Mouse (Mus musculus): Measurements from ENCODE around the gene Gm49369. TPM values are rescaled to one million over a fixed set of nuclear protein-coding genes. Genes with fewer than 3 reads are reported as not detected.
A peak's percentile ranks its signal among the peaks of the same experiment; 100 is the strongest.
"Not testable (repeated sequence)": the region's sequence is repeated elsewhere in the genome, so short reads cannot be mapped to it uniquely, and the experiment has no call there.

Gm49369 gene
- polyA plus RNA-seq, 1 experiment from 2014 or later, result 1.1 TPM

DNA sequence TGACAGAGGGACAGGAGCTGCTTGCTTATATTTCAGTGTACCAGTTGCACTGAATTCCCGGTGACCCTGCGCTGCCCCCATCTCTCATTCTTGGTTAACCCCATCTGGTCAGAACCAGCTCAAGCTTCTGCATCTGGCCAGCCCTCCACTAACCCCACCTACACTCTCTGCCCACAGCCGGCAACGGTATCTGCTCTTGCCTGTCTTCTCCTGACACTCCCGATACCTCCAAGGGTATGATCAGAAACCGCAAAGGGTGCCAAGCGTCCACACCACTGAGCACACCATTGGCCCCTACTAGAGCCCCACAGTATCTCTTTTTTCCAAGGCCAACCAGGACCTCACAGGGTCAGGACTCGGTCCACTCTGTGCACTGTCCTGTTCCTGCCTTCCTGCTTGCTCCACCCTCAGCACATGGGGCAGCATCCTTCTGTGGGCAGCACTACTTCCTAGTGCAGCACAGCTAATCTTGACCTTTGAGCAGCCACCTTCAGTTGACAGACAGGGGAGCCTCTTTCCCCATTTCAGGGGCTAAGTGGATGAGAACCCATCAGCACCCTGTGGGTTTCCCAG is 27.7 kb downstream of the Gm49369 start:
- no peak for DNase-seq (ENCODE audit: low spot score)
- peaks cover 14% of the 10 kb centered on the region for H3K4me1 ChIP-seq
- WGBS, result 68% methylated on average over 8 of the region's 8 CpGs
- no peak overlapping the region for H3K4me3 ChIP-seq
- no peaks in the 10 kb centered on the region for H3K9me3 ChIP-seq (replicated peaks)
- H3K36me3 ChIP-seq, result no peaks in the 10 kb centered on the region
- no peaks in the 10 kb centered on the region for H3K27me3 ChIP-seq (ENCODE audit: low read depth, poor library complexity, severe bottlenecking)
- H3K27ac ChIP-seq, result peak overlapping the region; percentile 14; the same call in 1 of the 2 replicates

DNA sequence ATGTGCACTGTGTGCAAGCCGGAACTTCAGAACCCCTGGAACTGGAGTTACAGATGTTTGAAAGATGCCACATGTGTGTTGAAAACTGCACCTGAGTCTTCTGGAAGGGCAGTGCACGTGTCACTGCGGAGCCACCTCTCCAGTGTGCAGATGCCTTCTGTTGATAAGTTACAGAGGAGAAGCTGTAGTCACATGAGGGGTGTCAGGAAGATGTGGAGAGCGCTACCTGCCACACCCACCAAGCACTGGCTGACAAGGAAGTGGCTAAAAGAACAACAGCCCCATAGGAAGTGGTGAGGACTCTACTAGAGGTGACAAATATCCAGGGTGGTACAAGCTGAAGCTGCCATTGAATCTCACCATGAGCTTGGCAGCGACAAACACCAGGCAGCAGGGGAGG is 28.6 kb downstream of the Gm49369 start:
- no peaks in the 10 kb centered on the region for H3K27me3 ChIP-seq (ENCODE audit: low read depth, poor library complexity, severe bottlenecking)
- H3K27ac ChIP-seq, result no peak overlapping the region
- WGBS, result 75% methylated on average over 5 of the region's 5 CpGs
- no peak for DNase-seq (ENCODE audit: low spot score)
- no peak overlapping the region for H3K4me3 ChIP-seq
- no peaks in the 10 kb centered on the region for H3K36me3 ChIP-seq
- H3K9me3 ChIP-seq (replicated peaks), result no peaks in the 10 kb centered on the region
- H3K4me1 ChIP-seq, result peaks cover 19% of the 10 kb centered on the region

DNA sequence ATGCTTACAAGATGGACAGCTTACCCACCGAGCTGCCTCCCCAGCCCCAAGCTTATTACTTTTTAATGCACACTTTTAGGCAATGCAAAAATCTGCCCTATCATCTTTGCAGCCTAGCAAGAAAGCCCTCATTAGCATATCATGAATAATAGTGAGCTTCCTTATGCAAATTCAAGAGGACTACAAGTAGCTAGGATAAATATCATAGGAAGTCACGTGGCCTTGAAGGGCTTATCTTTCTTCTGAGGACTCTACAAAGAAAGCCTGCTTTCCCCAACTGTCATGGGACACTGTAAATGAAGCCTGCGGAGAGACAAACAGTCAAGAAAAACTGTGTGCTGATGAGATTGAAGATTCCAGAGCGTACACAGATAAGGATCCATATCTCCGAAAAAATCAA is 30.9 kb downstream of the Gm49369 start:
- no peaks in the 10 kb centered on the region for H3K9me3 ChIP-seq (replicated peaks)
- no peaks in the 10 kb centered on the region for H3K36me3 ChIP-seq
- no peak overlapping the region for H3K27ac ChIP-seq
- WGBS, result 87% methylated on average over 5 of the region's 5 CpGs
- no peak overlapping the region for H3K4me3 ChIP-seq
- H3K4me1 ChIP-seq, result peaks cover 16% of the 10 kb centered on the region
- H3K27me3 ChIP-seq (ENCODE audit: low read depth, poor library complexity, severe bottlenecking), result no peaks in the 10 kb centered on the region
- DNase-seq (ENCODE audit: low spot score), result no peak

DNA sequence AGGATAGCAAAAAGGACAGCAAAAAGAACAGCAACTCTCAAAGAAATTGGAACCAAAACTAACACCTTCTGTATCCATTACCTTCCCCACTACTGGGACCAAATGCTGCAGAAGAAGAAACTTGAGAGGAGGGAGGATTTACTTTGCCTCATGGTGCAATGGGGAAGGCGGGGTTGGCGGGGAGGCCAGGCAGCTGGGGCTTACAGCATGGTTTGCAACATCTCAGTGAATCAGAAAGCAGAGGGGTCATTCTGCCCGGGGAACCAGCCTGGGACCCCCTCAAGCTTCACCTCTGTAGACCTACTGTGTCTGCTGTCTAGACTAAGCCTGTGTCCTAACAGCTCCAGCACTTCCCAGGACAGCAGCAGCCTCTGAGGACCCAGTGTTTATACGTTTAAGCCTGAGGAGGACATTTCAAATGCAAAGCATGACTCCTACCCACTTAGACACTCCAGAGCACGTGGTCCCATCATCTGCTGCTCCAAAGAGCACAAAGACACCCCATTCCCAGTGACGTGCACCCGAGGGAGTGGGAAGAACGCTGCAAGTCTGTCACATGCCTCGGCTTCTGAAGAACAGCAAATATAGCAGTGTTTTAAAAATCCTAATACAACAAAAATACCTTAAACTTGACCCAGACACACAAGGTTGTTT is 33.0 kb downstream of the Gm49369 start:
- Histone ChIP-seq H3K9me3 (replicated peaks) (no peaks in the 10 kb centered on the region), H3K4me1 (0 out of 2 replicates have a peak, but pooled peaks cover 5% of the 10 kb centered on the region), H3K27me3 (ENCODE audit: low read depth, poor library complexity, severe bottlenecking) (no peaks in the 10 kb centered on the region), H3K4me3 (no peak overlapping the region), H3K36me3 (no peaks in the 10 kb centered on the region), H3K27ac (peak overlapping the region; percentile 8; the same call in 1 of the 2 replicates)
- no peak for DNase-seq (ENCODE audit: low spot score)
- WGBS, result 29% methylated on average over 9 of the region's 9 CpGs

- H3K4me1 ChIP-seq, result 0 out of 2 replicates have a peak, but pooled peaks cover 5% of the 10 kb centered on the region
- no peak for DNase-seq (ENCODE audit: low spot score)
- no peak overlapping the region for H3K27ac ChIP-seq
- no peak overlapping the region for H3K4me3 ChIP-seq
- H3K36me3 ChIP-seq, result no peaks in the 10 kb centered on the region
- 65% methylated on average over 4 of the region's 4 CpGs for whole genome bisulfite sequencing
- H3K27me3 ChIP-seq (ENCODE audit: low read depth, poor library complexity, severe bottlenecking), result no peaks in the 10 kb centered on the region
- no peaks in the 10 kb centered on the region for H3K9me3 ChIP-seq (replicated peaks)
Observed at GRCm38 (mm10) chr7:142347542-142347941, 34.9 kb downstream of the Gm49369 start.

- Histone ChIP-seq H3K27me3 (ENCODE audit: low read depth, poor library complexity, severe bottlenecking) (no peaks in the 10 kb centered on the region), H3K27ac (no peak overlapping the region), H3K36me3 (no peaks in the 10 kb centered on the region), H3K9me3 (replicated peaks) (no peaks in the 10 kb centered on the region), H3K4me3 (no peak overlapping the region), H3K4me1 (peaks cover 16% of the 10 kb centered on the region)
- DNase-seq (ENCODE audit: low spot score), result no peak
- 86% methylated on average over 3 of the region's 3 CpGs for WGBS
Observed at GRCm38 (mm10) chr7:142342247-142342640, 40.2 kb downstream of the Gm49369 start.

GRCm38 (mm10) chr7:142341564-142342246 is 40.8 kb downstream of the Gm49369 start:
- WGBS, result 75% methylated on average over 10 of the region's 10 CpGs
- H3K27me3 ChIP-seq (ENCODE audit: low read depth, poor library complexity, severe bottlenecking), result no peaks in the 10 kb centered on the region
- H3K27ac ChIP-seq, result peak overlapping the region; percentile 32
- DNase-seq (ENCODE audit: low spot score), result no peak
- peaks cover 16% of the 10 kb centered on the region for H3K4me1 ChIP-seq
- no peaks in the 10 kb centered on the region for H3K36me3 ChIP-seq
- H3K9me3 ChIP-seq (replicated peaks), result no peaks in the 10 kb centered on the region
- H3K4me3 ChIP-seq, result no peak overlapping the region

- Histone ChIP-seq H3K4me3 (no peak overlapping the region), H3K36me3 (no peaks in the 10 kb centered on the region), H3K4me1 (peaks cover 16% of the 10 kb centered on the region), H3K9me3 (replicated peaks) (no peaks in the 10 kb centered on the region), H3K27me3 (ENCODE audit: low read depth, poor library complexity, severe bottlenecking) (no peaks in the 10 kb centered on the region), H3K27ac (peak overlapping the region; percentile 12; the same call in 1 of the 2 replicates)
- DNase-seq (ENCODE audit: low spot score), result no peak
- WGBS, result 56% methylated on average over 10 of the region's 10 CpGs
Observed at GRCm38 (mm10) chr7:142340269-142340970, 42.0 kb downstream of the Gm49369 start.

- Histone ChIP-seq H3K27me3 (ENCODE audit: low read depth, poor library complexity, severe bottlenecking) (no peaks in the 10 kb centered on the region), H3K36me3 (no peaks in the 10 kb centered on the region), H3K4me1 (peaks cover 39% of the 10 kb centered on the region), H3K9me3 (replicated peaks) (no peaks in the 10 kb centered on the region), H3K27ac (peak overlapping the region; percentile 74), H3K4me3 (no peak overlapping the region)
- DNase-seq (ENCODE audit: low spot score), result no peak
- 90% methylated on average over 8 of the region's 8 CpGs for WGBS
Observed at GRCm38 (mm10) chr7:142335151-142335550, 47.3 kb downstream of the Gm49369 start.

GRCm38 (mm10) chr7:142334246-142334645 is 48.2 kb downstream of the Gm49369 start:
- H3K36me3 ChIP-seq, result no peaks in the 10 kb centered on the region
- no peaks in the 10 kb centered on the region for H3K9me3 ChIP-seq (replicated peaks)
- WGBS, result 4% methylated on average over 3 of the region's 3 CpGs
- H3K4me3 ChIP-seq, result no peak overlapping the region
- peak overlapping the region; percentile 74 for H3K27ac ChIP-seq
- H3K27me3 ChIP-seq (ENCODE audit: low read depth, poor library complexity, severe bottlenecking), result no peaks in the 10 kb centered on the region
- DNase-seq (ENCODE audit: low spot score), result peak; percentile 99
- peaks cover 42% of the 10 kb centered on the region for H3K4me1 ChIP-seq

GRCm38 (mm10) chr7:142332741-142333140 is 49.7 kb downstream of the Gm49369 start:
- H3K27me3 ChIP-seq (ENCODE audit: low read depth, poor library complexity, severe bottlenecking); H3K9me3 ChIP-seq (replicated peaks); DNase-seq (ENCODE audit: low spot score); H3K36me3 ChIP-seq; H3K4me3 ChIP-seq: not testable (repeated sequence)
- H3K27ac ChIP-seq, result peak overlapping the region; percentile 74
- 30% methylated on average over 5 of the region's 9 CpGs for WGBS
- H3K4me1 ChIP-seq, result peaks cover 52% of the 10 kb centered on the region

DNA sequence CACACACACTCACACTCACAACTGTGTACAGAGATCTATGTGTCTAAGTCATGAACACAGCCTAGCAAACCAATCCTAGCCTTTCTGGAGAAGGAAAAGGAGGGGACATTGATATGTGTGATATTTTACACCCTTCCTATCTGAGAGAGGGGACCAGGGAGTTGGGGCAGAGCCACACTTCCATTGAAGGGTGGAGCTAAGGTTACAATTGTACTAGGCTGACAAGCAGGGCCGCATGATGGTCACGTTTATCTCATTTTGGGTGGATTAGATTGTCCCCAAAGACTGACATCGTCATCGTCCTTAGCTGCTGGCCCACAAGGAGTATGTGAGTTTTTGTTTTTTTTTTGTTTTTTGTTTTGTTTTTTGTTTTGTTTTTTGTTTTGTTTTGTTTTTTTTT is 51.2 kb downstream of the Gm49369 start:
- DNase-seq (ENCODE audit: low spot score), result no peak
- Histone ChIP-seq H3K9me3 (replicated peaks) (no peaks in the 10 kb centered on the region), H3K4me1 (peaks cover 52% of the 10 kb centered on the region), H3K27ac (no peak overlapping the region), H3K36me3 (no peaks in the 10 kb centered on the region), H3K4me3 (no peak overlapping the region), H3K27me3 (ENCODE audit: low read depth, poor library complexity, severe bottlenecking) (no peaks in the 10 kb centered on the region)
- 77% methylated on average over 4 of the region's 4 CpGs for WGBS

- Histone ChIP-seq H3K4me3 (no peak overlapping the region), H3K27ac (peak overlapping the region; percentile 64), H3K9me3 (replicated peaks) (no peaks in the 10 kb centered on the region)
Observed at GRCm38 (mm10) chr7:142330271-142330724, 52.2 kb downstream of the Gm49369 start.

More at GRCm38 (mm10) chr7:142330271-142330724, 52.2 kb downstream of the Gm49369 start:
- Histone ChIP-seq H3K4me1 (peaks cover 52% of the 10 kb centered on the region), H3K36me3 (no peaks in the 10 kb centered on the region), H3K27me3 (ENCODE audit: low read depth, poor library complexity, severe bottlenecking) (no peaks in the 10 kb centered on the region)
- WGBS, result 31% methylated on average over 9 of the region's 9 CpGs
- no peak for DNase-seq (ENCODE audit: low spot score)
